Mouse (Mus musculus): ENCODE data around the gene Emc9.
A peak's percentile ranks its signal among the peaks of the same experiment; 100 is the strongest.

Gene Emc9

GRCm38 (mm10) chr14:55584702-55585565 lies at the start of gene Emc9:
Gene Emc9 (minus strand): TSS chr14:55585302.
- peak; percentile 63 for DNase-seq

- peak; percentile 94 for DNase-seq
These were observed 44.2 kb upstream of the Emc9 start for GRCm38 (mm10) chr14:55629312-55629711.

GRCm38 (mm10) chr14:55628077-55628827 lies 43.1 kb upstream of the Emc9 start:
- no peak for DNase-seq

GRCm38 (mm10) chr14:55618486-55619195 lies 33.5 kb upstream of the Emc9 start:
- DNase-seq = peak; percentile 31

- DNase-seq = no peak
These were observed 32.7 kb upstream of the Emc9 start, which contains the start of gene Rec8 for GRCm38 (mm10) chr14:55617822-55618221. Gene Rec8 (plus strand): TSS chr14:55618037.

- DNase-seq = no peak
These were observed 31.7 kb upstream of the Emc9 start for GRCm38 (mm10) chr14:55616844-55617243.

- DNase-seq = no peak
These were observed 30.8 kb upstream of the Emc9 start for GRCm38 (mm10) chr14:55615876-55616275.

GRCm38 (mm10) chr14:55614565-55615178 lies 29.6 kb upstream of the Emc9 start:
- no peak for DNase-seq

- DNase-seq = no peak
These were observed 28.2 kb upstream of the Emc9 start for GRCm38 (mm10) chr14:55613346-55613745.

- no peak for DNase-seq
These were observed 23.2 kb upstream of the Emc9 start for GRCm38 (mm10) chr14:55608339-55608738.

- DNase-seq = no peak
These were observed 20.8 kb upstream of the Emc9 start for GRCm38 (mm10) chr14:55605743-55606459.

GRCm38 (mm10) chr14:55604823-55605222 lies 19.7 kb upstream of the Emc9 start:
- no peak for DNase-seq

- DNase-seq = peak; percentile 93
These were observed 18.8 kb upstream of the Emc9 start for GRCm38 (mm10) chr14:55603633-55604576.

GRCm38 (mm10) chr14:55603271-55603632 lies 18.1 kb upstream of the Emc9 start, which contains the start of gene Irf9:
Gene Irf9 (plus strand): TSS chr14:55603571.
- no peak for DNase-seq

- no peak for DNase-seq
These were observed 13.7 kb upstream of the Emc9 start for GRCm38 (mm10) chr14:55598521-55599390.

- DNase-seq = no peak
These were observed 11.1 kb upstream of the Emc9 start for GRCm38 (mm10) chr14:55596036-55596690.

- no peak for DNase-seq
These were observed 7.1 kb upstream of the Emc9 start for GRCm38 (mm10) chr14:55592226-55592625.

GRCm38 (mm10) chr14:55591331-55591891 lies 6.3 kb upstream of the Emc9 start, which contains the start of gene Rnf31:
Gene Rnf31 (plus strand): TSS chr14:55591708.
- DNase-seq = peak; percentile 83

Measured in thymus, postnatal 4 days (tissue).